Comparison of ENCODE assay signal across 8 mouse cellular contexts in genomic region chr6:39286053-39286731, GRCm38 (mm10).
DNase-seq lines count a peak whose midpoint lies in the region; ATAC-seq and TF ChIP-seq lines count a peak whose summit lies in the region.

No protein-coding gene starts in this region.

- ATAC-seq in lung, embryonic 14.5 days (ENCODE audit: insufficient read depth) = no peak

- H3K36me3 ChIP-seq in lung, embryonic 14.5 days (ENCODE audit: insufficient read depth) = no peaks in the 10 kb centered on the region

- H3K9me3 ChIP-seq in lung, embryonic 14.5 days (ENCODE audit: low read depth, low read length) = no peaks in the 10 kb centered on the region

- 25% methylated on average over 6 of the region's 9 CpGs for WGBS in lung, embryonic 14.5 days
- 18% methylated on average over 7 of the region's 9 CpGs for WGBS in lung, adult 2 months

- H3K27ac ChIP-seq in lung, embryonic 14.5 days (ENCODE audit: low read depth) = no peak overlapping the region

- intact Hi-C loops in left cerebral cortex, postnatal 14 days (cut with DNase I) = no loop called here

- no peak overlapping the region for H3K4me2 ChIP-seq in lung, embryonic 14.5 days

- TF ChIP-seq POLR2A in lung, adult 2 months (IDR thresholded peaks at IDR 0.05; ENCODE audit: borderline replicate concordance, extremely low read depth, low read depth, low read length) = no peak

- peak; percentile 53 for DNase-seq in lung, embryonic 14.5 days
- no peak for DNase-seq in lung, adult 2 months
- DNase-seq in cerebellum, adult 8-10 months = peak; percentile 19
- peak; percentile 47 for DNase-seq in kidney, adult 18-20 months
- DNase-seq in mesoderm, embryonic 11.5 days (ENCODE audit: low read depth, low spot score) = peak; percentile 51
- no peak for DNase-seq in left cerebral cortex, postnatal 14 days (ENCODE audit: low spot score in 2 of 2)
- DNase-seq in left cerebral cortex, adult 9 months (ENCODE audit: low spot score in 2 of 2) = no peak
- no peak for DNase-seq in frontal cortex, postnatal 25 days (ENCODE audit: low spot score in 2 of 2)

- H3K4me3 ChIP-seq in lung, embryonic 14.5 days (ENCODE audit: low read depth, low read length) = no peak overlapping the region
- H3K4me3 ChIP-seq in lung, adult 2 months (replicated peaks; ENCODE audit: extremely low read depth, low read depth, low read length) = no peak overlapping the region

- no peaks in the 10 kb centered on the region for H3K27me3 ChIP-seq in lung, embryonic 14.5 days (ENCODE audit: insufficient read depth, low read length)

- no peak overlapping the region for H3K9ac ChIP-seq in lung, embryonic 14.5 days

- H3K4me1 ChIP-seq in lung, embryonic 14.5 days (ENCODE audit: insufficient read depth) = no peaks in the 10 kb centered on the region; the same call in 1 of the 2 replicates
- peaks cover 5% of the 10 kb centered on the region; the same call in 1 of the 2 replicates for H3K4me1 ChIP-seq in lung, adult 2 months (ENCODE audit: control insufficient read depth, insufficient read depth, low read length)

- no peak for TF ChIP-seq CTCF in lung, embryonic 14.5 days (IDR thresholded peaks at IDR 0.05; ENCODE audit: low read depth)
- no peak for TF ChIP-seq CTCF in lung, adult 2 months (IDR thresholded peaks at IDR 0.05; ENCODE audit: insufficient read depth, low read length)

Comparison
In these comparisons a context has a peak if more than half of its experiments do, and no peak if none do; other contexts are left out.
1. DNase-seq: peak in lung, embryonic 14.5 days (single experiment), cerebellum, adult 8-10 months (single experiment), kidney, adult 18-20 months (single experiment) and mesoderm, embryonic 11.5 days (single experiment); none in lung, adult 2 months (single experiment), left cerebral cortex, postnatal 14 days (0 of 2), left cerebral cortex, adult 9 months (0 of 2) and frontal cortex, postnatal 25 days (0 of 2).